Mouse (Mus musculus) gastrocnemius, adult 2 months (tissue): Measurements from ENCODE around the gene Rad9a. TPM values are rescaled to one million over a fixed set of nuclear protein-coding genes. Genes with fewer than 3 reads are reported as not detected.
A peak's percentile ranks its signal among the peaks of the same experiment; 100 is the strongest.

Source experiments
- DNase-seq: peaks from one replicate; pipeline ENCODE4 v3.0.0; 2022
- H3K27ac ChIP-seq: fragments of 200-600 bp; 2 replicates; pipeline ENCODE4 v1.8.1; 2022; ENCODE audit warnings: mild to moderate bottlenecking
- H3K4me3 ChIP-seq: fragments of 200-600 bp; 2 replicates; pipeline ENCODE4 v1.8.1; 2022; ENCODE audit warnings: mild to moderate bottlenecking, moderate library complexity
- CTCF ChIP-seq: fragments of 200-600 bp; IDR thresholded peaks from 2 replicates; pipeline ENCODE4 v1.8.1; 2022; ENCODE audit warnings: antibody characterized with exemption, mild to moderate bottlenecking, moderate library complexity
- intact Hi-C: fragments of 180-260 bp; cut with DNase I; formaldehyde crosslinking; loops from one replicate; pipeline ENCODE4 v1.15.1; 2025
- total RNA-seq, 2 experiments: library from RNA; stranded (reverse); gene quantifications; 2 replicates each; pipeline ENCODE4 v1.2.3; 2021

Rad9a gene
- total RNA-seq, 2 experiments from 2014 or later: 2.8 to 3.4 TPM

DNA sequence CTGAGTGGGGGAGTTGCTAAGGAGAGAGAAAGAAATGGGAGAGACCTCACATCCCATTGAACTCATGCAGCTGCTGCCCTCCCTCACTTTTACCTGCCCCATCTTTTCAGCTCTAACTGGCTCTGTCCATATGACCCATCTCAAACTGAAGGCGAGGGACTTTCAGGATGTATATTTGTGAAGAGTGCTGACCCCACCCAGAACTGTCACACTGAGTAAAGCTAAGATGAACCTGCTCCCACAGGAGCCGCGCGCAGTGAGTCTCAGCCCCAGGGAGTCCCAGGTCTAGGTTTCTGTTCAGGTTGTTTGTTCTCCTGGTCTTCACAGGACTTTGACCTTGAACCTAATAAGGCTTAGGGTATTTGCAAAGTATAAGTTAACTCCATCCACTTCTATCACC, 27.4 kb upstream of the Rad9a start:
- intact Hi-C loops: loop anchor here (1.0 to 5.0 kb wide), 4 partner anchors 22 to 212 kb away; partner anchors contain the start of gene Pitpnm1
- no peak for DNase-seq
- no peak overlapping the region for H3K4me3 ChIP-seq
- no peak overlapping the region for H3K27ac ChIP-seq
- TF ChIP-seq CTCF: no peak

DNA sequence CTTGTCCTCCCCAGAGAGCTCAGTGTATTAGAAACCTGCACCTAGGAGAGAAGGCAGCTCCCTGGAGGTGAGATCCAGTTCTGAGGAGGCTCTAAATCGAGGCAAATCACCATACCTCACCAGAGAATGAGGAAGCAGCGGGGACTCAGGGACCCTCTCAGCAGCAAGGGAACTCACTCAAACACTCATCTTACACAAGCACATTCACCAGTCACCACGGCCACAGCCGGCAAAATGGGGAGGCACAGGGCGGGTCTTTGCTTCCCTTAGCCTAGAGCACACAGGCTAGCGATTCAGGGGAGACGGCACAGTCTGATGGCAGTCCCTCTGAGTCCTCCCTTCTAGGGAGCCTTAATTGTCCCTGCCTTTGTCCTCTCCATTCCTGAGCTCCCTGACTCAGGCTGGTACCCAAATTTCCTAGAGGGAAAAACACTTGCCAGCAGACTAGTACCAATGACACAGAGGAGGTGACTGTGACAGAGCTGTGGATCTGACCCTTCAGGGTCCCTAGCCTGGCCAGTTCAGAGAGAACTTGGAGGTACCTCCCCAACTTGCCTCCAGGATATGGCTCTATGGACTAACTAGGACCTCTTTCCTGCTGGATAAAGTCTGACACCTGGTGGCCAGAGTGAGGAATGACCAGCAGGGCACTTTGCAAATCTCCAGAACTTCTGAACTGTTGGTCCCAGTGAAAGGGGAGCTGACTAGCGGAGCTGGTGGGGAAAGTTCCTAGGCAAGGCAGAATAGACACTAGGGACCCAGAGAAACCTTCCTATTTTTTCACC, 26.6 kb upstream of the Rad9a start:
- peak; percentile 71 for DNase-seq
- TF ChIP-seq CTCF: no peak; the same call in none of the 2 replicates
- H3K27ac ChIP-seq: no peak overlapping the region
- no peak overlapping the region for H3K4me3 ChIP-seq
- intact Hi-C loops: loop anchor here (1.0 to 5.0 kb wide), 4 partner anchors 21 to 211 kb away; partner anchors contain the start of gene Pitpnm1

DNA sequence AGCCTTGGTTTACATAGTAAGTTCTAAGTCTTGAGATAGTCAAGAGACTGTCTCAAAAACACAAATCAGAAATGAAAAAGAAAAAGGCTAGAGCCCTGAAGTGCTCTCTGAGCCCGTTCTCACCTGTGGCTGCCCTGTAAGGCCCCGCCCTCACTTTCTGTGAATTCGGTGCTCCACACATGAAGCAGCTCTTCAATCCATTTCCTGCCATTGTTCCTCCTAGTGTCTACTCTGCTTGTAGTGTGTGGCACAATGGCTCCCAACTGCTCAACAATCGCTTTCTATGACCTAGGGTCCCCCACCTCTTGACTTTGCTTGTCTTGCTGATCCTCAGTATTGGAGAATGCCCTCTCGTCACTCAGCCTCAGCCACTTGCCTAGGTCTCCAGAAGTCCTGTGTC, 26.0 kb upstream of the Rad9a start:
- intact Hi-C loops: loop anchor here (5.0 kb wide), 1 partner anchor 210 kb away; no protein-coding TSS in a partner anchor
- TF ChIP-seq CTCF: no peak
- no peak overlapping the region for H3K4me3 ChIP-seq
- H3K27ac ChIP-seq: no peak overlapping the region
- no peak for DNase-seq

DNA sequence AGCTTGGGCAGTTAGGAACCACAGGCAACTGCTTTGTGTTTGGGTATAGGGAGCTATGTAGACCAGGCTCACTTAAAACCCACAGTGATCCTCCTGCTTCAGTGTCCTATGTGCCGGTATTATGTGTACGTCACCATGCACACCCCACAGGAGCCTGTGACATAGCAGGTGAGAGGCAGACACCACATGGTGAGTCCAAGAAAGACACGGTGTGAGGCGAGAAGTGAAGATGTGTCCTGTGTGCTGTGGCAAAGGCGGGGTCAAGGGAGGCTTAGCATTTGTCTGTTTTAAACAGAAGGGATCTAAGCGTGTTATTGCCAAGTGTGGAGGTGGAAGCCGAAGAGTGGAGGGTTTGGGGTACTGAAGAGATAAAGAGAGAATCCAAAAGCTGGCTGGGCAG, 25.3 kb upstream of the Rad9a start:
- DNase-seq: no peak
- intact Hi-C loops: loop anchor here (5.0 kb wide), 1 partner anchor 209 kb away; no protein-coding TSS in a partner anchor
- Histone ChIP-seq H3K4me3 (no peak overlapping the region), H3K27ac (no peak overlapping the region)
- no peak for TF ChIP-seq CTCF

DNA sequence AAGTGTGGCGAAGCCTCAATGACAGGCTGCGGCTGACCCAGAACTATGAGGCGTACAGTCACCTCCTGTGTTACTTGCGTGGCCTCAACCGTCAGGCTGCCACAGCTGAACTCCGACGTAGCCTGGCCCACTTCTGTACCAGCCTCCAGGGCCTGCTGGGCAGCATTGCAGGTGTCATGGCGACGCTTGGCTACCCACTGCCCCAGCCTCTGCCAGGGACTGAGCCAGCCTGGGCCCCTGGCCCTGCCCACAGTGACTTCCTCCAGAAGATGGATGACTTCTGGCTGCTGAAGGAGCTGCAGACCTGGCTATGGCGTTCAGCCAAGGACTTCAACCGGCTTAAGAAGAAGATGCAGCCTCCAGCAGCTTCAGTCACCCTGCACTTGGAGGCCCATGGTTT, 20.7 kb upstream of the Rad9a start:
- intact Hi-C loops: no loop called here
- no peak overlapping the region for H3K27ac ChIP-seq
- H3K4me3 ChIP-seq: no peak overlapping the region
- no peak for DNase-seq
- no peak for TF ChIP-seq CTCF

DNA sequence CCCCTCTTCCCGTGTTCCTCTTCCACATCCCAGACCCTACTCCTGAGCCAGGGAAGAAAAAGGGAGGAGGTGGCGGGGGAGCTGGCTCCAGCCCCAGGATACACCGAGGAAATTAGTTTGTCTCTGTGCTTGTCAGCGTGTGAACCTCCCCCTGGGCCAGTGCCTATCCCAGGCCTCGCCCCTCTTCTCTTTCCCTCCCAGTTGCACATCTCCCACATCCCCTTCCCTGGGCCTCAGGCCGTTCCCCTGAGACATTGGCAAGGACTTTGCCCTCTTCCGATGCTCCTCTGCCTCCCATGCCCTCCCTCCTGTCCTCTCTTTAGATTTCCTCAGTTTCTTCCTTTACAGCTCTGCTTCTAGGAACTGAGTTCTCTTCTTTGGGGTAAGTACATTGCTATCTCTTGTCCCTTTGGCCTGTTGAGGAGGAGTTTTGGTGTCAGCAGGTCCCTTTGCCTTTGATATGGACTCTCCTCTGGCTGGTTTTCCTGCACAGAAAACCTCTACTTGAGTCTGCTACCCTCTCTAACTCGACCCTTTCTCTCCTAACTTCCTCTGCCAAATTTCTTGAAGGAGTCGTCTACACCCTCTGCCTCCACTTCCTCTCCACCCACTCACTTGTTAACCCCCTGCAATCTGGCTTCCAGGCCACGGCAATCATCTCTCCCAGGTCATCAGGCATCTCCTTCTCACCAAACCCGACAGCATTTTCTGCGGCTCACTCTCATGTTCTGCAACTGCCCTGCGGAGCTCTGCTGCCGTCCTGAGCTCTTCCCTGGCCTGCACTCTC, 19.7 kb upstream of the Rad9a start:
- no peak for TF ChIP-seq CTCF
- no peak overlapping the region for H3K4me3 ChIP-seq
- intact Hi-C loops: no loop called here
- H3K27ac ChIP-seq: peak overlapping the region; percentile 44
- DNase-seq: no peak

GRCm38 (mm10) chr19:4220416-4220815, 19.0 kb upstream of the Rad9a start:
- Histone ChIP-seq H3K27ac (no peak overlapping the region), H3K4me3 (no peak overlapping the region)
- intact Hi-C loops: no loop called here
- TF ChIP-seq CTCF: no peak
- DNase-seq: no peak

DNA sequence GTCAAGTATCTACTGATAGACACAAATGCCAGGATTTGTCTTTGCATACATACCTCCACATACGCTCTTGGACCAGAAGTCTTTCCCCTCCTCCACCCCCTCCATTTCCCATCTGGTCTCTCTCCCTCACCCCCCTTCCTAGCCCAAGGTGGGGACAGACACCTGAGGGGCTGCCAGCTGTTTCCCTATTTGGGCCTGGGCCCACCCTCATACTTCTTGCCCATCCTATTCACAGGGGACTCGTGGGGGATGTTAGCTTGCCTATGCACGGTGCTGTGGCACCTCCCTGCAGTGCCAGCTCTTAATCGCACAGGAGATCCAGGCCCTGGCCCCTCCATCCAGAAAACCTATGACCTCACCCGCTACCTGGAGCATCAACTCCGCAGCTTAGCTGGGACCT, 18.5 kb upstream of the Rad9a start:
- no peak for DNase-seq
- intact Hi-C loops: no loop called here
- Histone ChIP-seq H3K27ac (no peak overlapping the region), H3K4me3 (no peak overlapping the region)
- TF ChIP-seq CTCF: no peak

DNA sequence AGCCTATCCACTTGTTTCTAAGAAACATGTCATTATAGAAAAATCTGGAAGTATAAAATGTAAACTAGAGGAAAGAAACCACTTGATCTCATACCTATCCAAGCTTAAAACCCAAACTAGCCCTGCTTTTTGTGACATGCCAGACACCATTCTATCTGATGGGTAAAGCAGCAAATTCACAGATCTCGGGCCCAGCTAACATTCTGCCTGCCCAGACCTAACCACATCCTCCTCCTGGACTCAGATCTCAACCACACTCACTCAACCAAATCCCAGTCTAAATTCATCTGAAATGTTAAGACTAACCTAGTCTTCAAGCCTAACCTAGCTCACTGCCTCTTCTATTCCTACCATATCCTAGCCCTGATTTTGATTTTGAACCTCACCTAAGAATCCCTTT, 17.3 kb upstream of the Rad9a start:
- H3K4me3 ChIP-seq: no peak overlapping the region
- DNase-seq: no peak
- intact Hi-C loops: no loop called here
- no peak overlapping the region for H3K27ac ChIP-seq
- TF ChIP-seq CTCF: no peak

DNA sequence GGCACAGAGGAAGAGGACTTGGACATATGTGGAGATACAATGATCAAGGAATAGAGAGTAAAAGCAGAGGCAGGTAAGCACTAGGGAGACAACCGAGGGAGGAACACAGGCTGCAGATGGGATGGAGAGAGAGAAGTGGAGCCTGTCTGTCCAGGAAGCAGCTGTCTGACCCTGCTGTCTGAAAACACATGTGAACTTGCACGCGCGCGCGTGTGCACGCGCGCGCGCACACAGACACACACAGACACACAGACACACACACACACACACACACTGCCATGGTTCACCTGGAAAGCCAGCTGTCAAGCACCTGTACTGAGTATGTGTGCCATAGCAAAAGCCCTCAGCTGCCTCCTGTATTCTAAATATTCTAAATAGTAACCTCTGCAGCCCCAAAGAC, 16.8 kb upstream of the Rad9a start:
- intact Hi-C loops: no loop called here
- no peak for DNase-seq
- no peak overlapping the region for H3K27ac ChIP-seq
- no peak overlapping the region for H3K4me3 ChIP-seq
- no peak for TF ChIP-seq CTCF

DNA sequence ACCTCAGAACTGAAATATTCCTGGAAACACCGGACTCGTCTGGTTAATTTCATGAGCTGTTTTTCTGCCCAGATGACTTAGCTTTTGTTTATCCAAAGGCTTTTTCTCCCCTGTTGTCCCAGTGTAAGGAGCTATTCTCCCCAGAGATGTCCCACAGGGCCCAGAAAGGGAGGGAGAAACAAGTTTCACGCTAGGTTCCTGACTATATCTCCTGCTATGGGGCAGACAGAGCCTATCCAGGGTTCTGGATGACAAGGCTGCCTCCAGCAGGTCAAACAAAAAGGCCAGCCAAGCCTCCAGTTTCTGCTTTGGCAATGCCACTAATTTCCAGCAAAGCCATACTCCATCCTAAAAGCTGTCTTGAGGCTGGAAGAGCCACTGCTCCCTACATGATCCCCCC, 16.4 kb upstream of the Rad9a start:
- DNase-seq: no peak
- intact Hi-C loops: no loop called here
- H3K4me3 ChIP-seq: no peak overlapping the region
- no peak for TF ChIP-seq CTCF
- H3K27ac ChIP-seq: no peak overlapping the region

DNA sequence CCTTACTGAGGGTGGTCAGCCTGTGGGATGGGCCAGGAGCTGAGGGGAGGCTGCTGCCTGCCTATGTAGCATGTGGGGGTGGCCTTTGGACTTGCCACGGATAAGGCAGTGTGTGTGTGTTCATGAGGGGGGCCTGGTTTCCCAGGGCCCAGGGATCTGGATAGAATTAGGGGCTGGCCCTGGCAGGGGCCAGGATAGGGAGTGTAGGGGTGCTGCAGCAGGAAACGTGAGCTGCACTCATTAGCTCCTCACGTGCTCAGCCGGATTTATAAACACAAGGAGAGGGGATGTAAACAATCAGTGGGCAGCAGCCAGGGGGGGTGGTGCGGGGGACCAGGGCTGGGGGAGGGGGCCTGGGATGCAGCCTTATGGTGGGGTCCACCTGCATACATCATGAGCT, 15.7 kb upstream of the Rad9a start:
- H3K4me3 ChIP-seq: no peak overlapping the region
- intact Hi-C loops: no loop called here
- no peak for TF ChIP-seq CTCF

GRCm38 (mm10) chr19:4216041-4216685, 14.7 kb upstream of the Rad9a start:
- intact Hi-C loops: no loop called here
- peak; percentile 42 for DNase-seq
- TF ChIP-seq CTCF: peak; percentile 50
- Histone ChIP-seq H3K27ac (0 out of 2 replicates have a peak overlapping the region, but pooled peaks have one; percentile 20), H3K4me3 (peak overlapping the region; percentile 32)

More for the DNA sequence above, 15.7 kb upstream of the Rad9a start:
- no peak for DNase-seq
- H3K27ac ChIP-seq: no peak overlapping the region
